Mouse (Mus musculus) MEL (cell line): ENCODE results near the gene Tmem234. TPM values are rescaled to one million over a fixed set of nuclear protein-coding genes. Genes with fewer than 3 reads are reported as not detected.

Source experiments
- DNase-seq: peaks from one replicate; pipeline ENCODE4 v3.0.0; 2011; ENCODE audit warnings: low read depth, low spot score
- H3K27ac ChIP-seq: 2 replicates; pipeline ENCODE4 v1.5.1; 2012; ENCODE audit warnings: low read depth, mild to moderate bottlenecking, control low read depth, low read length, moderate library complexity; ENCODE audit not compliant: control insufficient read depth
- H3K27me3 ChIP-seq, 2 experiments: fragments of 150-350 bp in 1 of 2; sonication (generic) in 1 of 2; 2 replicates each; pipeline ENCODE4 v1.6.1; 2012; ENCODE audit warnings: low read length in 2 of 2, mild to moderate bottlenecking in 2 of 2, improper control_type of control experiment in 1 of 2, moderate library complexity in 1 of 2; ENCODE audit not compliant: insufficient read depth in 2 of 2, control insufficient read depth in 1 of 2
- H3K36me3 ChIP-seq, 2 experiments: 2 replicates each; pipeline ENCODE4 v1.6.1; 2012 to 2014; ENCODE audit warnings: low read length in 2 of 2, improper control_type of control experiment in 1 of 2, inconsistent platforms in 1 of 2, mild to moderate bottlenecking in 1 of 2; ENCODE audit not compliant: insufficient read depth in 2 of 2, control insufficient read depth in 1 of 2
- H3K4me1 ChIP-seq, 2 experiments: fragments of 150-350 bp in 1 of 2; sonication (generic) in 1 of 2; 2 replicates each; pipeline ENCODE4 v1.6.1; 2012; ENCODE audit warnings: low read length in 2 of 2, improper control_type of control experiment in 1 of 2, mild to moderate bottlenecking in 1 of 2; ENCODE audit not compliant: insufficient read depth in 2 of 2, control insufficient read depth in 1 of 2
- H3K4me3 ChIP-seq, 2 experiments: fragments of 150-350 bp in 1 of 2; sonication (generic) in 1 of 2; 2 replicates each; pipeline ENCODE4 v1.5.1; 2012; ENCODE audit warnings: low read depth in 2 of 2, low read length in 2 of 2, mild to moderate bottlenecking in 2 of 2, moderate library complexity in 2 of 2, control low read depth in 1 of 2, improper control_type of control experiment in 1 of 2; ENCODE audit not compliant: control insufficient read depth in 1 of 2, insufficient read depth in 1 of 2
- H3K79me2 ChIP-seq: 2 replicates; pipeline ENCODE4 v1.6.1; 2012; ENCODE audit warnings: mild to moderate bottlenecking, low read length, moderate library complexity; ENCODE audit not compliant: control insufficient read depth, poor library complexity, insufficient read depth
- H3K9ac ChIP-seq: 2 replicates; pipeline ENCODE4 v1.6.1; 2012; ENCODE audit warnings: low read depth, mild to moderate bottlenecking, control low read depth, low read length, moderate library complexity; ENCODE audit not compliant: control insufficient read depth, poor library complexity, severe bottlenecking
- H3K9me3 ChIP-seq: fragments of 150-350 bp; sonication (generic); replicated peaks from 2 replicates; pipeline ENCODE4 v1.6.1; 2012; ENCODE audit warnings: mild to moderate bottlenecking, low read length, improper control_type of control experiment, moderate library complexity; ENCODE audit not compliant: insufficient read depth
- BHLHE40 ChIP-seq: IDR thresholded peaks from 2 replicates; pipeline ENCODE4 v1.6.1; 2012; ENCODE audit warnings: low read depth, mild to moderate bottlenecking, inconsistent platforms, low read length, improper control_type of control experiment, borderline replicate concordance
- CHD1 ChIP-seq: IDR thresholded peaks from 2 replicates; pipeline ENCODE4 v1.6.1; 2012; ENCODE audit warnings: low read depth, mild to moderate bottlenecking, inconsistent platforms, low read length, improper control_type of control experiment
- CHD2 ChIP-seq: IDR thresholded peaks from 2 replicates; pipeline ENCODE4 v1.6.1; 2011; ENCODE audit warnings: low read length, improper control_type of control experiment
- GATA1 ChIP-seq: IDR thresholded peaks from 2 replicates; pipeline ENCODE4 v1.6.1; 2011; ENCODE audit warnings: low read depth, low read length, improper control_type of control experiment
- HCFC1 ChIP-seq: IDR thresholded peaks from 2 replicates; pipeline ENCODE4 v1.6.1; 2012; ENCODE audit warnings: low read depth, mild to moderate bottlenecking, inconsistent platforms, low read length, improper control_type of control experiment, moderate library complexity
- MAFK ChIP-seq: IDR thresholded peaks from 2 replicates; pipeline ENCODE4 v1.6.1; 2011; ENCODE audit warnings: low read depth, mild to moderate bottlenecking, low read length, improper control_type of control experiment, borderline replicate concordance
- MYB ChIP-seq: IDR thresholded peaks from 2 replicates; pipeline ENCODE4 v1.6.1; 2011; ENCODE audit warnings: mild to moderate bottlenecking, low read depth, low read length, improper control_type of control experiment
- MYC ChIP-seq: IDR thresholded peaks from 2 replicates; pipeline ENCODE4 v1.6.1; 2011; ENCODE audit warnings: low read depth, mild to moderate bottlenecking, low read length, improper control_type of control experiment, moderate library complexity
- POLR2A ChIP-seq, 2 experiments: IDR thresholded peaks; 2 replicates each; pipeline ENCODE4 v1.6.1; 2011 to 2012; ENCODE audit warnings: low read length in 2 of 2, mild to moderate bottlenecking in 2 of 2, control low read depth in 1 of 2, improper control_type of control experiment in 1 of 2, low read depth in 1 of 2, moderate library complexity in 1 of 2; ENCODE audit not compliant: control insufficient read depth in 1 of 2, insufficient read depth in 1 of 2, poor library complexity in 1 of 2
- POLR2AphosphoS2 ChIP-seq: IDR thresholded peaks from 2 replicates; pipeline ENCODE4 v1.6.1; 2011; ENCODE audit warnings: low read length, improper control_type of control experiment
- POLR2AphosphoS5 ChIP-seq: IDR thresholded peaks from 2 replicates; pipeline ENCODE4 v1.6.1; 2012; ENCODE audit warnings: low read depth, borderline replicate concordance, mild to moderate bottlenecking, inconsistent platforms, low read length, moderate library complexity, mixed read lengths
- RAD21 ChIP-seq: IDR thresholded peaks from 2 replicates; pipeline ENCODE4 v1.6.1; 2011; ENCODE audit warnings: mild to moderate bottlenecking, low read depth, low read length, improper control_type of control experiment
- SMC3 ChIP-seq: IDR thresholded peaks from 2 replicates; pipeline ENCODE4 v1.6.1; 2011; ENCODE audit warnings: low read depth, low read length, improper control_type of control experiment
- TAL1 ChIP-seq: IDR thresholded peaks from 2 replicates; pipeline ENCODE4 v1.6.1; 2012; ENCODE audit warnings: mild to moderate bottlenecking, inconsistent platforms, low read length, moderate library complexity, mixed read lengths
- TBP ChIP-seq: IDR thresholded peaks from 2 replicates; pipeline ENCODE4 v1.8.0; 2011; ENCODE audit warnings: low read depth, low read length, improper control_type of control experiment
- UBTF ChIP-seq: IDR thresholded peaks from 2 replicates; pipeline ENCODE4 v1.6.1; 2012; ENCODE audit warnings: low read depth, mild to moderate bottlenecking, inconsistent platforms, low read length, improper control_type of control experiment, moderate library complexity, borderline replicate concordance; ENCODE audit not compliant: insufficient read depth
- ZC3H11A ChIP-seq: IDR thresholded peaks from 2 replicates; pipeline ENCODE4 v1.6.1; 2012; ENCODE audit warnings: low read depth, mild to moderate bottlenecking, inconsistent platforms, low read length, improper control_type of control experiment
- ZMIZ1 ChIP-seq: IDR thresholded peaks from 2 replicates; pipeline ENCODE4 v1.6.1; 2012; ENCODE audit warnings: low read depth, mild to moderate bottlenecking, inconsistent platforms, low read length, improper control_type of control experiment, moderate library complexity
- ZNF384 ChIP-seq: IDR thresholded peaks from 2 replicates; pipeline ENCODE4 v1.6.1; 2012; ENCODE audit warnings: low read depth, mild to moderate bottlenecking, inconsistent platforms, low read length, improper control_type of control experiment
- polyA plus RNA-seq, 2 experiments: library from polyadenylated mRNA; stranded (reverse) in 1 of 2; unstranded in 1 of 2; fragments of >175 nt in 1 of 2; fragments of >200 nt in 1 of 2; gene quantifications; 2 replicates each; pipeline versions ENCODE4 v1.2.1 to v1.2.4; 2012; ENCODE audit warnings: low replicate concordance in 2 of 2, low read depth in 1 of 2; ENCODE audit not compliant: insufficient read length in 2 of 2, insufficient read depth in 1 of 2, missing spikeins in 1 of 2
- total RNA-seq: library from RNA; depleted of rRNA; stranded (reverse); fragments of 300-350 nt; gene quantifications from 2 replicates; pipeline ENCODE4 v1.2.3, GENCODE M21; 2012

Tmem234 gene
- total and polyA plus RNA-seq, 3 experiments: 148 to 220 TPM; not detected in 1

GRCm38 (mm10) chr4:129610026-129610425 lies 9.6 kb downstream of the Tmem234 start:
- DNase-seq: no peak
- H3K27ac ChIP-seq: no peak overlapping the region

GRCm38 (mm10) chr4:129610472-129610871 lies 10.0 kb downstream of the Tmem234 start:
- Histone ChIP-seq H3K4me3 (no peak overlapping the region), H3K36me3 (peaks cover 0 to 2% of the 10 kb centered on the region in 2 experiments; a peak in 3 of 4 replicates), H3K27me3 (no peaks in the 10 kb centered on the region), H3K4me1 (no peaks in the 10 kb centered on the region), H3K9me3 (no peaks in the 10 kb centered on the region), H3K9ac (no peak overlapping the region), H3K27ac (no peak overlapping the region)
- DNase-seq: no peak
- TF ChIP-seq MYC (no peak), POLR2AphosphoS5 (no peak), TAL1 (no peak), MAFK (no peak), UBTF (no peak), GATA1 (no peak), ZNF384 (no peak), ZMIZ1 (no peak), ZC3H11A (no peak), MYB (no peak)
- TF ChIP-seq, all 39 proteins: peak for 0
- H3K79me2 ChIP-seq: no peaks in the 10 kb centered on the region

More at GRCm38 (mm10) chr4:129610026-129610425, 9.6 kb downstream of the Tmem234 start:
- no peaks in the 10 kb centered on the region for H3K4me1 ChIP-seq
- TF ChIP-seq RAD21 (no peak), HCFC1 (no peak), POLR2A (IDR thresholded peaks at IDR 0.05; ENCODE audit: control insufficient read depth in 1 of 2, insufficient read depth in 1 of 2, low read depth in 1 of 2, low read length in 2 of 2, poor library complexity in 1 of 2) (no peak), CHD2 (no peak), TBP (no peak), POLR2AphosphoS2 (no peak), CHD1 (no peak), MYC (no peak), BHLHE40 (no peak), SMC3 (no peak), ZC3H11A (no peak), POLR2AphosphoS5 (no peak)
- H3K36me3 ChIP-seq: peaks cover 0 to 3% of the 10 kb centered on the region in 2 experiments; a peak in 3 of 4 replicates
- no peak overlapping the region for H3K9ac ChIP-seq
- no peaks in the 10 kb centered on the region for H3K79me2 ChIP-seq
- no peaks in the 10 kb centered on the region for H3K27me3 ChIP-seq
- no peaks in the 10 kb centered on the region for H3K9me3 ChIP-seq
- no peak overlapping the region for H3K4me3 ChIP-seq
